Mouse (Mus musculus) lung, embryonic 16.5 days (tissue): ENCODE measurements around the gene Itgb5. TPM values are rescaled to one million over a fixed set of nuclear protein-coding genes. Genes with fewer than 3 reads are reported as not detected.

Experiments
- ATAC-seq: fragments of 200-750 bp; cut with Nextera tagmentation; 2 replicates; pipeline ENCODE4 v1.8.0; 2017; ENCODE audit warnings: low read depth, mild to moderate bottlenecking, moderate library complexity
- H3K27ac ChIP-seq: fragments of 300-500 bp; sonication (generic); 2 replicates; pipeline ENCODE4 v1.5.1; 2014; ENCODE audit warnings: mild to moderate bottlenecking, control low read depth, low read length
- H3K27me3 ChIP-seq: fragments of 300-500 bp; sonication (generic); 2 replicates; pipeline ENCODE4 v1.6.1; 2014; ENCODE audit warnings: low read depth, low read length, mixed read lengths; ENCODE audit not compliant: control insufficient read depth, insufficient read depth
- H3K36me3 ChIP-seq: fragments of 300-500 bp; sonication (generic); 2 replicates; pipeline ENCODE4 v1.6.1; 2014; ENCODE audit warnings: low read length; ENCODE audit not compliant: control insufficient read depth, insufficient read depth
- H3K4me1 ChIP-seq: fragments of 300-500 bp; sonication (generic); replicated peaks from 2 replicates; pipeline ENCODE4 v1.6.1; 2014; ENCODE audit warnings: low read length, mixed read lengths; ENCODE audit not compliant: control insufficient read depth, insufficient read depth
- H3K4me2 ChIP-seq: fragments of 300-500 bp; sonication (generic); 2 replicates; pipeline ENCODE4 v1.6.1; 2014; ENCODE audit warnings: low read depth, low read length, control low read depth
- H3K4me3 ChIP-seq: fragments of 300-500 bp; sonication (generic); 2 replicates; pipeline ENCODE4 v1.5.1; 2014; ENCODE audit warnings: mild to moderate bottlenecking, low read length, control low read depth
- H3K9ac ChIP-seq: fragments of 300-500 bp; sonication (generic); 2 replicates; pipeline ENCODE4 v1.6.1; 2014; ENCODE audit warnings: low read length, control low read depth
- H3K9me3 ChIP-seq: fragments of 300-500 bp; sonication (generic); 2 replicates; pipeline ENCODE4 v1.6.1; 2016; ENCODE audit warnings: low read length; ENCODE audit not compliant: control insufficient read depth
- WGBS: fragments of 180-500 bp; shearing (Covaris S2); extraction: QIAGEN DNeasy Blood & Tissue Kit; methylation state at CpG from one replicate; pipeline ENCODE4 v1.1.7; 2014; 5-methylcytosine and 5-hydroxymethylcytosine counted together
- polyA plus RNA-seq: library from polyadenylated mRNA; unstranded; fragments of >200 nt; fragmentation: Nextera tagmentation; extraction: Ambion mirVana; gene quantifications from 2 replicates; pipeline ENCODE4 v1.2.1, GENCODE M21; 2015

Itgb5 gene
- polyA plus RNA-seq, 1 experiment from 2014 or later = 10.9 TPM

DNA sequence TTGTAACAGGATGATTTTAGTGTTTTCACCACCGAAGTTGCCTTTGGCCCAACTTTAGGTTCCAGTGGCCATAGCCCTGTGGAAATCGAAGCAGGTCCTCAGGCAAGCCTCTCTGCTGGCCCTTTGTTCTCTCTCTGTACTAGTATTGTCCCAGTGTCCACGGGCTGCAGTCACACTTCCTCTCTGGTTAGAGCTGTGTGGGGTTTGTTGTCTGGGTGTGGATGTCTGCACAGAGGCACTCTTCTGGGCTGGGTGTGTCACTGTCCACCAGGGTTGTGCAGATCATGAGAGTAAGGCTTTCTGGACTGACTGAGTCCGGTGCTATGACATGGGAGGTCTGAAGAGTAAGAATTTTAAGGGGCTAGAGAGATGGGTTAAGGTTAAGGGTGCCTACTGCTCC lies 85.5 kb downstream of the Itgb5 start:
- peaks cover 25% of the 10 kb centered on the region for H3K4me1 ChIP-seq
- no peak overlapping the region for H3K9ac ChIP-seq
- no peak overlapping the region for H3K4me2 ChIP-seq
- H3K36me3 ChIP-seq = peaks cover 2% of the 10 kb centered on the region; the same call in 1 of the 2 replicates
- H3K27me3 ChIP-seq = no peaks in the 10 kb centered on the region
- H3K9me3 ChIP-seq = no peaks in the 10 kb centered on the region
- ATAC-seq = no peak
- no peak overlapping the region for H3K4me3 ChIP-seq
- H3K27ac ChIP-seq = no peak overlapping the region
- WGBS = 77% methylated on average over 4 of the region's 4 CpGs

DNA sequence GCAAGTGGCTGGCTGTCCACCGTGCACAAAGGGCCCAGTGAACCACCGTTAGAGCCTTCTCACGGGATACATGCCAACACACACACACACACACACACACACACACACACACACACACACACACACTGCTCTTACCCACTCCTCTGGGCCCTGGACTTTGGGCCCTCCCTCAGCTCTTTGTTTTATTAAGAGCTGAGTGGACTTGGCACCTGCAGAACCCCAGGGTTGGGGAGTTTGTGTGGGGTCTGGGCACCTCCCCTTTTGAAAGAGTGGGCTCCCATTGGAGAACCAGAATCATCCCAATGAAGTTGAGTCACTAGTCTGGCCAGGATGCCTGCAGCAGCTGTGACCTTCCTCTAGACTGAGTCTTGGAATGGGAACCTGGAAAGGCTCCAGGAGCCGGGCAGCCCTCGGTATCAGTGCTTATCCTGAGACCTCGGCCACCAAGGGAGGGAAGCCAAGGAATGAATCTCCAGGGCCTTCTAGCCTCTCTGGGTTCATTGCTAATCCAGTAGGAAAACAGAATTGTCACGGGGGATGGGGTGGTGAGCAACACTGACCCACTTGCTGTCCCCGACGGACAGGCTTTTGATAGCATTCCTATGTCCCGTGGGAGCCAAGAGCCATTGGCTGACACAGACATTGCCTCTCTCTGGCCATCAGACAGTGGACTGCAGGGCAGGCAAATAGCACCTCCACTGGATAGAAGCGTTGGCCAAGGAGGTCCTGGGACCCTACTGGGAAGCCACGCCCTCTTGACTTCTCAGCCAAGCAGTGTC lies 87.2 kb downstream of the Itgb5 start:
- Histone ChIP-seq H3K4me2 (no peak overlapping the region), H3K27ac (peak overlapping the region; percentile 72), H3K4me1 (peaks cover 35% of the 10 kb centered on the region), H3K27me3 (no peaks in the 10 kb centered on the region), H3K36me3 (no peaks in the 10 kb centered on the region; the same call in 1 of the 2 replicates), H3K9ac (no peak overlapping the region), H3K9me3 (no peaks in the 10 kb centered on the region), H3K4me3 (no peak overlapping the region)
- ATAC-seq = peak; percentile 76
- 35% methylated on average over 12 of the region's 12 CpGs for WGBS

DNA sequence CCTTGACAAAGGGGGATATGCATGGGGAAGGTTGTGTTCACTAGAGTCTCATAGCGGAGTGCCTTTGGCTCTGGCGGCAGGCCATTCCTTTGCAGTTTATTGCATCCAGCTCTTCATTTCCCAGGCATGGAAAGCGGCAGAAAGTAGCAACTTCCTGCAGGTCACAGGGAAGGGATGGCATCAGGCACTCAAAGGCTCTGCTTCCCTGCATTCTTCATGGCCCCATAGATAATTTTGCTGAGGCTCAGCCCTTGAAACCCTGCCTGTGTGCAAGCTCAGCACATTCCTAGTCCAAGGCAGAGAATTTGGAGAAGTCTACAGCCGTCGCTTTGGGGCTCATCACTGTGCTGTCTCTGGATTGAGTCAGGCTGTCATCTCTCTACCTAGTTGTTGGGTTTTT lies 87.9 kb downstream of the Itgb5 start:
- WGBS = 45% methylated on average over 5 of the region's 5 CpGs

DNA sequence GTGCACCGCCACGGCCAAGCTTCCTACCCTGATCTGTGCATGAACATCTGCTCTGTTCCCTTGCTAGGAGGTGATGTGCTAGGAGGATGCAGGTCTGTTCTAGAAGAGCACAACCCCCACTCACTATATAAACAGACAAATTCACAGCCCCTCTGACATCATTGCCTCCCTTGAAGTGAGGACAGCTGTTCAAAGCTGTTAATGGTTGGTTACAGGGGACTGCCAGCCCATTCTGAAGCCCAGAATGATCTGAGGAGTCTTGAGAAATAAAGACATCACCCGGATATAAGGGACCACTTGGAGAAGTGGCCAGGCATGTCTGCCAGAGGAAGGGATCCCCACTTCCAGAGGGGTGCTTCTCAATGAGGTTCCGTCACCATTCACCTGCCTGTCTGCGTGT lies 88.5 kb downstream of the Itgb5 start:
- H3K4me2 ChIP-seq = no peak overlapping the region
- 0 out of 2 replicates have a peak, but pooled peaks have one; percentile 14 for ATAC-seq
- H3K4me1 ChIP-seq = peaks cover 48% of the 10 kb centered on the region
- H3K36me3 ChIP-seq = no peaks in the 10 kb centered on the region; the same call in 1 of the 2 replicates
- H3K27ac ChIP-seq = peak overlapping the region; percentile 72
- 59% methylated on average over 5 of the region's 5 CpGs for WGBS
- H3K9me3 ChIP-seq = no peaks in the 10 kb centered on the region
- H3K27me3 ChIP-seq = no peaks in the 10 kb centered on the region
- H3K4me3 ChIP-seq = no peak overlapping the region
- H3K9ac ChIP-seq = no peak overlapping the region

More for the DNA sequence above, 87.9 kb downstream of the Itgb5 start:
- Histone ChIP-seq H3K27ac (peak overlapping the region; percentile 72), H3K4me3 (no peak overlapping the region), H3K27me3 (no peaks in the 10 kb centered on the region), H3K4me1 (peaks cover 42% of the 10 kb centered on the region), H3K9ac (no peak overlapping the region), H3K9me3 (no peaks in the 10 kb centered on the region), H3K36me3 (no peaks in the 10 kb centered on the region; the same call in 1 of the 2 replicates), H3K4me2 (no peak overlapping the region)
- peak; percentile 62 for ATAC-seq

DNA sequence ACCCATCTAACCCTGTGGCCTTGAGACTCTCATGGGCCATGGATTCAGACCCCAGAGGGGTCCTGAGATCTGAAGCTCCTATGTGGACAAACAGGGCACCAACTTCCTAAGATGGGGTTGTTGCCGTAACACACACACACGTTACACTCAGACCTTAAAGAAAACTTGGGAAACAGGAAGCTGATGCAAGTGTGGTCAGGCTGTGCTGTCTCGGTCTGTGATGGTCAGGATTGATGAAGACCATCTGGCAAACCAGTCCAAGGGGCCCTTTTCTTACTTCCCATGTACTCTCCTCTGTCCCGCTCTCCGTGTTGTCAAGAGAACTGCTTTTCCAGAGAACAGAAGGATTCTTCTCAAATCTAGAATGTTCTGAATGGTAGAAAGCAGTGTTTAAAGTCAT lies 92.0 kb downstream of the Itgb5 start:
- peaks cover 35% of the 10 kb centered on the region for H3K4me1 ChIP-seq
- 0 out of 2 replicates have a peak, but pooled peaks have one; percentile 19 for ATAC-seq
- H3K4me3 ChIP-seq = no peak overlapping the region
- H3K4me2 ChIP-seq = no peak overlapping the region
- H3K9ac ChIP-seq = no peak overlapping the region
- 44% methylated on average over 5 of the region's 5 CpGs for WGBS
- no peaks in the 10 kb centered on the region for H3K27me3 ChIP-seq
- H3K36me3 ChIP-seq = no peaks in the 10 kb centered on the region; the same call in 1 of the 2 replicates
- H3K27ac ChIP-seq = peak overlapping the region; percentile 19
- no peaks in the 10 kb centered on the region for H3K9me3 ChIP-seq

DNA sequence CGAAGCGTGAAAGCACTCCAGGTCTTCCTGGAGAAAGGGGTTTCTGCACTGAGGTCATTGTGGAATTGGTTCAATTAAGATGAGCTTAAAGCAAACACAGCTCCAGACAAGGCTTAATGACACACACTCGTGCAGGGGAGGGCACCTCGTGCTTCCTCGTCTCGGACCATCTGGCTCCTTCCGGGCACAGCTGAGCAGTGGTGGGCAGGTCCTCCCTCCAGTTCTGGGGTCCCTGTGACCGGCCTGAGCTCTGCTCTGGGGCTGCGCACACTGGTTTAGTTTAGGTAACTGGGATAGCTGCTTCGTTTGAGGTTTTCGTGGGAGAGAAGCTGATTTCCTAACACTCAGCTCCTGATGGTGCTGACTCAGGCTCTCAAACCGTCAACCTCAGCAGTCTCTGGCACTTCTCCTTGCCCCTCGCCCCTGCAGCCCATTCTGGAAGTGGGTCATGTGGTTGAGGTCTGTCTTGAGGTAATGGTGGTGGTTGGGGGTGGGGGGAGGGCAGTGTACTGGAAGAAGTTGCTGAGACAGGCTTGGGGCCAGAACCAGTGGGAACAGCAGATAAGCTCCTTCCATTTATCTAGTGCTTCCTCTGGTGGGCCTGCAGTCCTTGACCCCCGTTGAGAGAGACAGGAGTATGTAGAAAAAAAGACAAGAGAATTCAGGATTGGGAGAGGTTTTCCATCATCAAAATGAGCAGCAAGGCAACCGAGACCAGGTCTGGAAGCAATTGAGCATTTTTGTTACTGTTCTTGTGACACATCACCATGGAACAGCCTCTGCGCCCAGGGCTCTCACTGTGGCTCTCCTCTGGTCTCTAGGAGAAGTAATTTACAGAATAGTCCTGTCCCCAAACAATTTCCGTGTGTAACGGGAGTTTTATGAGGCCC lies 92.9 kb downstream of the Itgb5 start:
- Histone ChIP-seq H3K4me2 (no peak overlapping the region), H3K27ac (peak overlapping the region; percentile 19), H3K4me1 (peaks cover 26% of the 10 kb centered on the region), H3K9me3 (no peaks in the 10 kb centered on the region), H3K27me3 (no peaks in the 10 kb centered on the region), H3K36me3 (no peaks in the 10 kb centered on the region; the same call in 1 of the 2 replicates), H3K4me3 (no peak overlapping the region), H3K9ac (no peak overlapping the region)
- 39% methylated on average over 18 of the region's 18 CpGs for WGBS
- ATAC-seq = peak; percentile 24

DNA sequence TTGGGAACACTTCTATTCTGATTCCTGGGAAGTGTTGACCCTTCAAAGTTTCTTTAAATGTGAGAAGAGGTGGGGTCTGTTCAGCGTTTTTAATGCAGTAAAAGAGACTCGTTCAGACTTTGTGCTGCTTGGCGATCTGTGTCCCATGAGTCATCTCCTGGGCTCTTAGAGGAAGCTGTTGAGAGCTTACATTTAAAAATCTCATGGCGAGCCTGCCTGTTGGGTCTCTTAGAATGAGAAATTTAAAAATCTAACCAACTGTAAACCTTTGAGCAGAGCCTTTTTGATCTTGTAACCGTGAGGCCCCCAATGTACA lies 93.5 kb downstream of the Itgb5 start:
- no peak overlapping the region for H3K9ac ChIP-seq
- no peaks in the 10 kb centered on the region for H3K9me3 ChIP-seq
- no peak for ATAC-seq
- no peak overlapping the region for H3K27ac ChIP-seq
- H3K27me3 ChIP-seq = no peaks in the 10 kb centered on the region
- no peak overlapping the region for H3K4me2 ChIP-seq
- no peak overlapping the region for H3K4me3 ChIP-seq
- WGBS = 46% methylated on average over 5 of the region's 5 CpGs
- H3K36me3 ChIP-seq = no peaks in the 10 kb centered on the region; the same call in 1 of the 2 replicates
- H3K4me1 ChIP-seq = peaks cover 22% of the 10 kb centered on the region

DNA sequence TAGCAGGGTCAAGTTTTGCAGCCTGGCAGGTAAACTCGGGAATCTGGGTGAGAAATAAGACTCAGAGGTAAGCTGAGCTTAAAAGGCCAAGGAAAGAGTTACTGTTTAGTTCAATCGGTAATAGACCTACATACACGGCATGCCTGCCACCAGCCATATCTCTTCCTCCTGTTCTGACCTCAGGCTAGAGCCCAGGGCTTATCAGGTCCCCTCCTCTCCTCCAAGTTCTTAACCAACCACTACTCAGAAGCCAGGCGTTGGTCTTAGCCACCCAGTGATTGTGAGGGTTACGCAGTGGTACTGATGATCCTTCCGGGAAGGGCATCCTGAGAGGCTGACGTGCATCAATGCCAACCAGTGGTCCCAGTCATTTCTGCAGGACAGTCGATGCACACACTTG lies 94.3 kb downstream of the Itgb5 start:
- H3K4me3 ChIP-seq = no peak overlapping the region
- H3K27me3 ChIP-seq = no peaks in the 10 kb centered on the region
- 82% methylated on average over 8 of the region's 8 CpGs for WGBS
- H3K36me3 ChIP-seq = no peaks in the 10 kb centered on the region; the same call in 1 of the 2 replicates
- no peaks in the 10 kb centered on the region for H3K9me3 ChIP-seq
- H3K4me1 ChIP-seq = peaks cover 29% of the 10 kb centered on the region
- H3K27ac ChIP-seq = no peak overlapping the region
- H3K4me2 ChIP-seq = no peak overlapping the region
- H3K9ac ChIP-seq = no peak overlapping the region
- no peak for ATAC-seq

DNA sequence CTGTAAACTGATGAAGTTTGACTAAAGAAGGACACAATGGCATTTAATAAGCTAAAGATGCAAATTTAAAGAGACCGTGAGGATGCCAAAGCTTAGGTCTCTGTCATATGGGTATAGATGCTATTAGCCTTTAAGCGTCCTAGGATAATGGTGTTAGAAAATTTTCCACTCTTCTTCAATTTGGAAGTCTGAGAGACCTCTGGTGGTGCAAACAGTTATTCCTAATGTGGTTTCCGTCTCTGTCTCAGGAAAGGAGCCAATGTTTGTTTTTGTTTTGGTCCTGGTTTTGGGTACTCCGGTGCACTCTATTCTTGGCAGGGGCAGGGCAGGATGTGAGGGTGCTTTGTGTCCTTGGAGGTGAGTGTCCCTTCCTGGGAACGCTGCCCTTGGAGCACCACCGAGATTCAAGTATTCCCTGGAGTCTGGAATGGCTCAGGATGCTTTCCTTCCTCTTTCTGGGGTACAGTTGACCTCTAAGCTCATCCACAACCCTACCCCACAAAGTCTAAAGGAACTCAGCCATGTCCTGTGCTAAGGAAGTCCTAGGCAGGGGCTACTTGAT lies 97.9 kb downstream of the Itgb5 start:
- Histone ChIP-seq H3K36me3 (no peaks in the 10 kb centered on the region), H3K9ac (no peak overlapping the region), H3K27ac (no peak overlapping the region), H3K9me3 (no peaks in the 10 kb centered on the region), H3K27me3 (no peaks in the 10 kb centered on the region; the same call in 1 of the 2 replicates), H3K4me3 (no peak overlapping the region), H3K4me1 (peaks cover 23% of the 10 kb centered on the region), H3K4me2 (no peak overlapping the region)
- ATAC-seq = no peak
- WGBS = 61% methylated on average over 6 of the region's 6 CpGs
